Mouse (Mus musculus) olfactory bulb, adult 2 months (tissue): Measurements from ENCODE around the gene Rap1gds1. TPM values are rescaled to one million over a fixed set of nuclear protein-coding genes. Genes with fewer than 3 reads are reported as not detected.

Source experiments
- H3K27ac ChIP-seq: fragments of 200-500 bp; 2 replicates; pipeline ENCODE4 v1.5.1; 2012; ENCODE audit warnings: low read depth, low read length; ENCODE audit not compliant: insufficient read depth
- H3K4me1 ChIP-seq: fragments of 200-500 bp; 2 replicates; pipeline ENCODE4 v1.6.1; 2012; ENCODE audit warnings: low read length; ENCODE audit not compliant: control insufficient read depth, insufficient read depth
- H3K4me3 ChIP-seq: fragments of 200-500 bp; 2 replicates; pipeline ENCODE4 v1.5.1; 2012; ENCODE audit warnings: mild to moderate bottlenecking, low read depth, low read length, moderate library complexity; ENCODE audit not compliant: insufficient read depth
- CTCF ChIP-seq: fragments of 200-500 bp; IDR thresholded peaks from 2 replicates; pipeline ENCODE4 v1.5.1; 2012; ENCODE audit warnings: low read depth, mild to moderate bottlenecking, low read length, moderate library complexity; ENCODE audit not compliant: insufficient read depth
- POLR2A ChIP-seq: fragments of 200-500 bp; IDR thresholded peaks from 2 replicates; pipeline ENCODE4 v1.6.1; 2012; ENCODE audit warnings: mild to moderate bottlenecking, low read depth, low read length, moderate library complexity; ENCODE audit not compliant: insufficient read depth
- WGBS: fragments of 180-500 bp; shearing (Covaris S2); methylation state at CpG from one replicate; pipeline ENCODE4 v1.1.7; 2018; 5-methylcytosine and 5-hydroxymethylcytosine counted together
- polyA plus RNA-seq: library from polyadenylated mRNA; stranded (reverse); fragments of >200 nt; gene quantifications from 2 replicates; pipeline ENCODE4 v1.2.4, GENCODE M21; 2012; ENCODE audit warnings: low replicate concordance; ENCODE audit not compliant: missing spikeins, insufficient read depth, insufficient read length

Rap1gds1 gene
- polyA plus RNA-seq, 1 experiment = 126 TPM

GRCm38 (mm10) chr3:138988004-138988403 lies 87.0 kb downstream of the Rap1gds1 start:
- H3K27ac ChIP-seq = no peak overlapping the region
- no peak for TF ChIP-seq CTCF
- TF ChIP-seq POLR2A = no peak
- 64% methylated on average over 5 of the region's 5 CpGs for WGBS
- H3K4me3 ChIP-seq = no peak overlapping the region
- no peaks in the 10 kb centered on the region for H3K4me1 ChIP-seq

- H3K4me1 ChIP-seq = no peaks in the 10 kb centered on the region
- no peak overlapping the region for H3K4me3 ChIP-seq
- no peak for TF ChIP-seq CTCF
- no peak for TF ChIP-seq POLR2A
- H3K27ac ChIP-seq = no peak overlapping the region
- 95% methylated on average over 6 of the region's 6 CpGs for WGBS
Observed at GRCm38 (mm10) chr3:138982249-138982648, 92.8 kb downstream of the Rap1gds1 start.

GRCm38 (mm10) chr3:138977413-138977812 lies 97.6 kb downstream of the Rap1gds1 start:
- TF ChIP-seq POLR2A (no peak), CTCF (no peak)

GRCm38 (mm10) chr3:138967627-138968026 lies 107.4 kb downstream of the Rap1gds1 start:
- TF ChIP-seq POLR2A = no peak
- TF ChIP-seq CTCF = no peak
- Histone ChIP-seq H3K27ac (no peak overlapping the region), H3K4me1 (no peaks in the 10 kb centered on the region; the same call in 1 of the 2 replicates), H3K4me3 (no peak overlapping the region)
- WGBS = 59% methylated on average over 9 of the region's 9 CpGs

More at GRCm38 (mm10) chr3:138977413-138977812, 97.6 kb downstream of the Rap1gds1 start:
- H3K4me3 ChIP-seq = no peak overlapping the region
- 98% methylated on average over 1 of the region's 1 CpGs for WGBS
- no peak overlapping the region for H3K27ac ChIP-seq
- H3K4me1 ChIP-seq = 0 out of 2 replicates have a peak, but pooled peaks cover 3% of the 10 kb centered on the region

GRCm38 (mm10) chr3:138958527-138958926 lies 116.5 kb downstream of the Rap1gds1 start:
- WGBS = 78% methylated on average over 8 of the region's 8 CpGs
- Histone ChIP-seq H3K27ac (no peak overlapping the region), H3K4me1 (no peaks in the 10 kb centered on the region), H3K4me3 (no peak overlapping the region)
- TF ChIP-seq POLR2A (no peak), CTCF (no peak)

GRCm38 (mm10) chr3:138955220-138955619 lies 119.8 kb downstream of the Rap1gds1 start:
- no peak for TF ChIP-seq POLR2A
- no peak for TF ChIP-seq CTCF
- 95% methylated on average over 7 of the region's 7 CpGs for WGBS
- H3K4me1 ChIP-seq = no peaks in the 10 kb centered on the region
- no peak overlapping the region for H3K27ac ChIP-seq
- H3K4me3 ChIP-seq = no peak overlapping the region

- WGBS = 74% methylated on average over 9 of the region's 9 CpGs
- TF ChIP-seq POLR2A (no peak), CTCF (no peak)
- H3K4me3 ChIP-seq = no peak overlapping the region
- H3K4me1 ChIP-seq = no peaks in the 10 kb centered on the region
- no peak overlapping the region for H3K27ac ChIP-seq
Observed at GRCm38 (mm10) chr3:138949081-138949480, 125.9 kb downstream of the Rap1gds1 start.

GRCm38 (mm10) chr3:138945516-138945915 lies 129.5 kb downstream of the Rap1gds1 start:
- no peak overlapping the region for H3K4me3 ChIP-seq
- TF ChIP-seq POLR2A (no peak), CTCF (no peak)
- WGBS = 81% methylated on average over 3 of the region's 3 CpGs
- no peaks in the 10 kb centered on the region for H3K4me1 ChIP-seq
- no peak overlapping the region for H3K27ac ChIP-seq

- 48% methylated on average over 9 of the region's 9 CpGs for WGBS
- Histone ChIP-seq H3K27ac (no peak overlapping the region), H3K4me3 (no peak overlapping the region), H3K4me1 (no peaks in the 10 kb centered on the region)
- TF ChIP-seq CTCF (no peak), POLR2A (no peak)
Observed at GRCm38 (mm10) chr3:138941604-138942003, 133.4 kb downstream of the Rap1gds1 start.

GRCm38 (mm10) chr3:138937241-138937640 lies 137.8 kb downstream of the Rap1gds1 start:
- Histone ChIP-seq H3K4me1 (no peaks in the 10 kb centered on the region), H3K4me3 (no peak overlapping the region), H3K27ac (no peak overlapping the region)
- TF ChIP-seq CTCF (no peak), POLR2A (no peak)
- 97% methylated on average over 10 of the region's 10 CpGs for WGBS
